Mouse (Mus musculus): ENCODE data around the gene Gm21985.
"Not testable (repeated sequence)": the region's sequence is repeated elsewhere in the genome, so short reads cannot be mapped to it uniquely, and the experiment has no call there.

Gm21985 gene

DNA sequence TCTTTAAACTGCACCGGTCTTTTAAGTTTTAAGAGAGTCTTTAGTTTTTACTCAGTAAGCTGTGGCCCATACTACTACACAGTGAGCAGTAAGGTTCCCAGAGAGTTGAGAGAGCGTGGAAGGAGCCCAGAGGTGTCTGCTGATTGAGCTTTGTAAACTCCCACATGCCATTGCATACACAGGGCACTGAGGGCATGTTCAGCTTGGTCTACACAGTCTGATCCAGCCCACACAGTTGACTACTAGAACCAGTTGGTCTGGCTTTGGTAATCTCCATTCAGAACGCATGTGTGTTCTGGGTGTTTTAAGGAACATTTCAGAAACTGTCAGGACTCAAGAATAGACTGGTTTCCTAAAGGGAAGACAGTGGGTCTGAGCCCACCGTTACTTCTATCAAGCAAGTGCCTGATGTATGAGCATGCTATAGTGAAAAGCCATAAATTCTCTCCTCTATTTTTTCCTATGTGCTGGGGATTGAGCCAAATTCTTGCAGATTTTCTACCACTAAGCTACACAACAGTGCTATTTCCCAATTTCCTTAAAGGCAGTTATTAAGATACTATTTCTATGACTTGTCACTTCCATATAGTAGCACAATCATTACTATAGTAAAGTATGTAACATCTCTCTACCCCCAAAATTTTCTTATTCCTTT, 125.4 kb downstream of the Gm21985 start:
- no peak for DNase-seq (ENCODE audit: low spot score in 2 of 2)

DNA sequence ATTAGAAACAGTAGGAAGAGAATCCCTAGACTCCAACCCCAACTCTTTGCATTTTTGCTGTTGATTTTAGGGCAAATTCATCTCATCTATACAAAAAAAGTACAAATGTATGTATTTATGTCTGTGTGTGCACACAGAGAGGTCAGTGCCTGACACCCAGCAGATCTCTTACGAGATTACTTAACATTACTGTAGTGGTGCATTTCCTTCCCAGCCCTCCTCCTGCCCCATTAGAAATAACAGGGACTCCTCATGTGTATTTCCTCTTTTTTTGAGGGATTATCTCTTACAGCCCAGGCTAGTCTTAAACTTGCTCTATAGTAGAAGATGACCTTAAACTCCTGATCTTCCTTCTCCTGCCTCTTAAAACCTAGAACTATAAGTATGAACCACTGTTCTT, 126.6 kb downstream of the Gm21985 start:
- no peak for DNase-seq (ENCODE audit: low spot score in 2 of 2)

DNA sequence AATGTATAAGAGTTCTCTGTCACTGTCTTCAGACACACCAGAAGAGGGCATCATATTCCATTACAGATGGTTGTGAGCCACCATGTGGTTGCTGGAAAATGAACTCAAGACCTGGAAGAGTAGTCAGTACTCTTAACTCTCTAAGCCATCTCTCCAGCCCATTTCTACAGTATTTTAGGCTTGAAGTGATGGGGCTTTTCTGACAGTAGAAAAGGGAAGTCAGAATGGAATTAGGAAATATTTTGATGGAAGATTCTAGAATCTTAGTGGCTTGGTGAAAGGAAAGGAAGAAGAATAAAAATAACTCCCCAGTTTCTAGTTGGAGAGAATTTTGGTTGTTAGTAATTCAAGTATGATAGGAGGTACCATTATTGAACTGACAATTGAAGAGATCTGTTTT, 127.8 kb downstream of the Gm21985 start:
- no peak for DNase-seq (ENCODE audit: low spot score in 2 of 2)

DNA sequence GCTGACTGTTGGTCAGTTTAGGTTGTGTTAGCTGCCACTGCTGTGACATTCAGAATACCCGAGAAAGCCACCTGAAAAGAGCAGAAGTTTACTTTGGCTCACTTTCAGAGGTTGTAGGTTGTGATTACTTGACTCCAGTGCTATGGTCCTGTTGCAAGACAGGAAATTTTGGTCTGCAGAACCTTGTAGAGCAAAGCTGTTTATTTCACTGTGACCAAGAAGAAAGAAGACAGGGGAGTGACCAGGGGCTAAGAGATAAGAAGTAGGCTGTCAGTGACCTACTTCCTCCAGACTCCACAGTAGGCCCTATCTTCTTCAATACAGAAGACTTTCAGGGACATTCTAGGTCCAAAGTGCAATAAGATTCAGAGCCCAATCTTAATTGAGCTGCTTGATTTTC, 130.5 kb downstream of the Gm21985 start:
- DNase-seq (ENCODE audit: low spot score in 2 of 2) = no peak

DNA sequence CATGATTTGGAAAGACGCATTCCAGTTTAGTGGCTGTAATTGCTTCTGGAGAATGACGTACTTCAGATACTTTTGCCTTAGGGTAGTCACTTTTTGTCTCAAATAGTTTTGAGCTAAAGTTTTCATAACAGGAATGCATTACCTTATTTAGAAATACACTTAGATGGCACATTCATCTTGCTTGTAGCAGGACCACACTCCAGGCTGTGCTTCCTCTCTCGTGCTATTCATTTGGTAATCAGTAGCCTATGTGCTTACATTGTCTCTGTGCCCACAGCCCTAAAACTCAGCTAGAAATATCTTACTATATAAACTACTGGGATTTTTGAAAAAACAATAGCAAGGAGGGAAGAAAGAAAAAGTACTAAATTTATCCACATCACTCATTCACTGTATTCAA, 140.9 kb downstream of the Gm21985 start:
- DNase-seq (ENCODE audit: low spot score in 2 of 2) = no peak

DNA sequence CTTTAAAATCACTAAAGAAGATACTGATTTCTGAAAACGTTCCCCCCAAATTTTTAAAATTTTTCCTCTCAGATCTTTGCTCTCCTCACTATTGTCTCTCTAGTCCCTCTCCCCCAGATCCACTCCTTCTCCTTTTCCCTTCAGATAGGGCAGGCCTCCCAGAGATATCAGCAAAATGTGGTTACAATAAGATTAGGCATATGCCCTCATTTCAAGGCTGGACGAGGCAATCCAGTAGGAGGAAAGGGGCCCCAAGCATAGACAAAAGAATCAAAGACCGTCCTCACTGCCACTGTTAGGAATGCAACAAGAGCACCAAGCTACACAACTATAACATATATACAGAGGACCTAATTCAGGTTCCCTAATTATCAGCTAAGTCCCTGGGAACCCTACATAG, 159.2 kb downstream of the Gm21985 start:
- DNase-seq (ENCODE audit: low spot score in 2 of 2) = no peak

DNA sequence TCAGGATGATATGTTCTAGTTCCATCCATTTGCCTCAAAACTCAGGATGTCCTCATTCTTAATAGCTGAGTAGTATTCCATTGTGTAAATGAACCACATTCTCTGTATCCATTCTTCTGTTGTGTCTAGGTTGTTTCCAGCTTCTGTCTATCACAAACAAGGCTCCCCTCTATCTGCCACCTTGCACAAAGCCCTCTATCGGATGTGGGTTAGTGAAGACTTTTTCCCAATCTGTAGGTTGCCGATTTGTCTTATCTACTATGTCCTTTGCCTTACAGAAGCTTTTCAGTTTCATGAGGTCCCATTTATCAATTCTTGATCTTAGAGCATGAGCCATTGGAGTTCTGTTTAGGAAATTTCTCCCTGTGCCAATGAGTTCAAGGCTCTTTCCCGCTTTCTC, 162.4 kb downstream of the Gm21985 start:
- not testable (repeated sequence) for DNase-seq (ENCODE audit: low spot score in 2 of 2)

DNA sequence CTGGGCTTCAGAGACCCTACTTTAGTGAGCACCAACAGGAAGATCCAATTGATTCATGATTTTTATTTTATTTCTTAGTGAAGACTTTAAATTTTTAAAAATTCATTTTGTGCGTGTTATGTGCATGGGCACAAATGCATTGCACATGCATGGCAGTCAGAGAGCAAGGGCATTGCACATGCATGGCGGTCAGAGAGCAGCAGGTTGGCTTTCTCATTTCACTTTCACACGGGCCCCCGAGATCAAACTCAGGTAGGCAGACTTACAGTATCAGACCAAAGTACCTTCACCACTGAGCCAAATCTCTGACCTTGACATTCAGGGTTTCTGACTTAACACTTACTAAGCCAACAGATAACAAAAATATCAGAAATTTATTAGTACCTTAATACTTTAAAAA, 163.6 kb downstream of the Gm21985 start:
- no peak for DNase-seq (ENCODE audit: low spot score in 2 of 2)

DNA sequence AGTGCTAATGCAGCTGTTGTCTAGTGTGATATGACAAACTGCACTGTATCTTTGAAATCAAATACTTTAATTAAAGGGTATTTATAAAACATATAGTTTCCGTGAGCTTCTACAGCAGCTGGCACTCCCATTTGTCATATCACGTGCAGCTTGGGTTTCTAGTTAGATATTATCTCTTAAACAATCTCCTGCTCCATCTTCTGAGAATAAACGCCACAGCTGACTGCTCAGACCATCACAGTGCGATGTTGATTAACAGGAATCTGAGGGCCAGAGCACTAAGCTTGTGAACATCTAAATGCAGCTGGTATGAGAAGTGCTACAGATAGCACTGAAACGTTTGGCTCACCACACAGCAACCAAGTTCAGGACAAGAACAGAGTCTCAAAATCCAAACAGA, 164.3 kb downstream of the Gm21985 start:
- DNase-seq (ENCODE audit: low spot score in 2 of 2) = no peak

DNA sequence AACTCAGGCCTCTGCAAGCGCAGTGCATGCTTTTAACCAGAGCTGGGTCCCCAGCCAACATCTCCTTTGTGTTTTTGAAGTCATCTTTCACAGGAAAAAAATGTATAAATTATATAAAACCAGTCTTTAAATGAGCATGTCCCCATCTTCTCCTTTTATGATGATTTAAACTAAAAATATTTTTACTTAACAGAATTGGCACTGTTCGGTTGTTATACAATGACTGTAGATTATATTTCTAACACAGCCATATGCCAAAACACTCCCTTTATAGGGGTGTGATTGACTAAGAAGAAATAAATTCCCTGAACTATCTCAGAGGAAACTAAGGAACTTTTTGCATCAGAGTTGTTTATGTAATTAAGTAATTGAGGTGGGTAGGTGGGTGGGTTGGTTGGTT, 166.4 kb downstream of the Gm21985 start:
- DNase-seq (ENCODE audit: low spot score in 2 of 2) = no peak

DNA sequence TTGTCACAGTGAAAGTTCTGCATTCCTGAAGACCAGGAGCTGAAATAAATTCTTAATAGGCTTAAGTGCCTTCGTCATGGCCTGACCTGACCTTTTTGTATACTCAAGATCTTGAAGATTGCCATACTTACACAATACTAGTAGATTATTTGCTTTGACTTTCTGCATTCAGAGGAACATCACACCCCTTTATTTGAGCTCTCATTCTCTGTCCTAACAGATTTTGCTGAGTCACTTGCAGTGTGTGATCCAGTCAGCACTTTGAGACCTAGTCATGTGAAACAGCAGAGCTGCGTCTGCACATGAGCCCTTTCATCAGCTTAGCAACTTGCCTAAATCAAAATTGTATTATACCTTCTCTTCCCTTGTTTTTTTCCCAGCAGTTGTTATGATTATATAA, 167.2 kb downstream of the Gm21985 start:
- DNase-seq (ENCODE audit: low spot score in 2 of 2) = no peak

DNA sequence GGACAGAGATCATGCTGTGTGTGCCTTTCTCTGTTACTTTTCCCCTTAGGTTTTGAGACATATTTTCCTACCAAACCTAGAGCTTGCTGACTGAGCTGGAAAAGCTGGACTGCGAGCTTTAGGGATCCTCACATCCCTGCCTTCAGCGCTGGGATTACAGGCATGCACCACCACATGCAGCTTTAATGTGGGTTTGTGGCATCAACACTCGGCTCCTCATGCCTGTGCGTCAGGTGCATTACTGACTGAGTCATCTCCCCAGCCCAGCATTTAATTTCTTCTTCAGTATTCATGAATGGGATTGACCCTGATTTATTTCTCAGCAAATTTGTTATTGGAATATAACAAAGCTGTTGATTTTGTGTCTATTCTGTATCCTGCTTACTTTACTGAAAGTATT, 170.2 kb downstream of the Gm21985 start:
- DNase-seq (ENCODE audit: low spot score in 2 of 2) = no peak

DNA sequence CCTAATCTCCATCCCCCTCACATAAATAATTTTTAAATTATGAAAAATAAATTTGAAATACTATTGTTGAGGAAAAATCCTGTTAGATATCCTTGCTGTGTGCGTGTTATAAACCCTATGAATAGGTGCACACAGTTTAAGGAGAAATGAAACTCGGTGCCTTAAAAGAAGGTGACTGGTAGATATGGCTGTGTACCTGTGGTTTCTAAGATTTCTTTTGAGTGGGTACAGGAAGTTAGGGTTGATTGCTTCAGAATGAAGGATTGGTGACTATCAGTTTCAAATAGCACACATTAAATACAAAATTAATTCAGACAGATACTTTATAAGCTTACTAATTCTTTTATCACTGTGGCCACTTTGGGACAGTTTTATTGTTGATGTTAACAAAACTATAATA, 171.5 kb downstream of the Gm21985 start:
- DNase-seq (ENCODE audit: low spot score in 2 of 2) = no peak

DNA sequence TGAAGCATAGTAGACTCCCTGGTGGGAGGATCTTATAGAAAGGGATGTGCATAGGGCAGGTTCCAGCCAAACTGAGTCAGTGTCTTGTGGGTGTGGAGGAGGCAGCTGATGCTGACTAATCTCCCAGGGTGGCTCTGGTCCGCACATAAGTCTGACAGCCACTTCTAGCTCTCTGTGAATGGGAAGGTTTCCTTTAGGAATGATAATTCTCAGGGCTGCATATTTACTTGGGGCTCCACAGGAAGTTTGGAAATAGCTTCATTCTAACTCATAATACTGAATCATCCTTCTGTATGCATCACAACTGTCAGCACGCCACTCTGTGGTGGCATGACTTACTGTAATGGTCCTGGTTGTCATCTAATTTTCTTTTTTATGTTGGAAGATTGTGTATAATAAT, 177.4 kb downstream of the Gm21985 start:
- DNase-seq (ENCODE audit: low spot score in 2 of 2) = no peak

DNA sequence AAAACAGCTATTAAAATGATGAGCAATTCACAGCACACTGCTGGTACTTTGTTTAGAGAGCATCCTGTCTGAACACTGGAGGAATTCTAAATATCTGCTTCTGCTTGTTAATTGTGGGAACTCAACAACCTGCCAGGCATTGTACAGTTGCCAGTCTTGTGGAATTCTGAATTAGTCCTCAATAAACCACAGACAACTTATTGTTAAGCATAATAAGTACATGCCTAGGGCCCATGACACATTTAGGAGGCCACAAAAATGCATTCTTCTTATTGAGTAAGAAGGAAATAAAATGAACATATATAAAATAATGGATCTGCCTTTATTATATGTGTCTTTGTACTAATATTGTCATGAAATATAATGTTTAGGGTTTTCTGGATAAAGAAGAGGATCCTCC, 179.4 kb downstream of the Gm21985 start:
- no peak for DNase-seq (ENCODE audit: low spot score in 2 of 2)

DNA sequence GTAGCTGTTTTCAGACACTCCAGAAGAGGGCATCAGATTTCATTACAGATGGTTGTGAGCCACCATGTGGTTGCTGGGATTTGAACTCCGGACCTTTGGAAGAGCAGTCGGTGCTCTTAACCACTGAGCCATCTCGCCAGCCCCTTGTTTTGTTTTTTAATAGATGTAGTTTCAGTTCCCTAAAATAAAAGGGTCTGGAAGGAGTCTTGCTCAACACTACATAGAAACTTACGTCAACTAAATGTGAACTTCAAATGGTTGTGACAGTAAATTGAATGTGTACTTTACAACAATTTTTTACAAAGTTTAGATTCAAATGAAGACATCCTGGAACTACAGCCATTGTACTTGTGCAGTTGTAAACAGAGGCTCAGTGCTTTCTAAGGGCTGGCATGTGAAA, 181.9 kb downstream of the Gm21985 start:
- not testable (repeated sequence) for DNase-seq (ENCODE audit: low spot score in 2 of 2)

DNA sequence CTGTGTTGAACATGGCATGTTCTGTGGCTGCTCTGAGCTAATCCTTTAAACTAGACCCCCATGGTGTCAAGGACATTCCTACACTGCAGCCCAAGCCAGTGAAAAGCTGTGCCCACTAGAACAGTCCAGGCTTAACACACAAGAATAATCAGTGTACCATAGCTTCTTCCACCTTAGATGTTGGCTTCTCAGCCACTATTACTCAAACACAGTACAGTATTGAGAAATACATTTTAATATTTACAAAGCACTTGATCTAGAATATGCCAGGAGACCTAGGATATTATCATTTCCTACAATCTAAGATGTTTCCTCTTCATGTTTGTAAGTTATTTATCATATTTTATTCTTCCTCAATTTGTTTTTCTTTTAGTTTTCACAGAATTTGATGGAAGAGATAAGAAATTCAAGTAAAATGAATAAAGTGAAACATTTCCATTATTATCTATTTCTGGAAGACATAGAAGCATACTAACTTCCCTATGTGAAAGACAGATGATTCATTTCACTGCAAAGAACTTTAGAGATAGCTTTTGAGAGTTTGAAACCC, 182.5 kb downstream of the Gm21985 start:
- DNase-seq (ENCODE audit: low spot score in 2 of 2) = no peak

DNA sequence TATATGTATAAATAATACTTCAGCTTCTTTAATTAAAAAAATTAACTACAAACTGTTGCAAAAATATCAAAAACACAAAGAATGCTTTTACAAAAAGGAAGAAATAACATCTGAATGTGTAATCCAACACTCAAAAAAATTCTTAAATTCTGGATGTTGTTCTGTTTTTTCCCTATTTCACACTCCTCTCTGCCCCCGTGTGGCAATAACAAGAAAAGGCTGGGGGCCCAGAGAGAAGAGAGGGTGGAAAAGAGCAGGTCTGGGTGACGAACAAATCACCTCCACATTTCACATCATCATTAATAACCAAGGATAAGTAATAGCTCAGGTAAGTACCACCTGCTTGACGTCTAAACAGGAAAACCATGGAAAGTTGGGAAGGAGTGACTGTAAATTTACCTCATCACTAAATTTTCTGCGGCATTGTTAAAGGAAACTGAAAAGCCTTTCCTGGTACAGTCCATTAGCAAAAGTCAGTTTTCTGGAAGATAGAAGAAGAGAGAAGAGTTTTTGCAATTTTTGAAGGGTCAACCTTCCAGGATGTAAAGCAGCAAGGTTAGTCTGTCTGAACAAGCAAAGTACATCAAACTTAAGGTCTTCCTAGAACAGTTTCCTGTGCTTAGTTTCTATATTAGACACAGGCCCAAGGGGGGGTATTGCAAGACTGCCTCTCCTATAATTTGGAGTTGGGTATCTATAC, 183.6 kb downstream of the Gm21985 start:
- no peak for DNase-seq (ENCODE audit: low spot score in 2 of 2)

DNA sequence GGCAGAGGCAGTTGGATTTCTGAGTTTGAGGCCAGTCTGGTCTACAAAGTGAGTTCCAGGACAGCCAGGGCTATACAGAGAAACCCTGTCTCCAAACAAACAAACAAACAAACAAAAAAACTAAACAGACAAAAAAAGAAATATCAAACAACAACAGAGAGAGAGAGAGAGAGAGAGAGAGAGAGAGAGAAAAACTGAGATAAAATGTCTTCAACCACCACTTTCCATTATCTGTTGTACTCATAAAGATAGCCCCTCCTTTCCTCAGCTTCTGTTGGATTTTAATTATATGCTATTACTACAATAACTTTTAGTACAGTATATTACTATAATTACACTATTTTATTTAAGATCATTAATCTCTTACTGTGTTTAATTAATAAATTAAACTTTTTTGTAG, 186.4 kb downstream of the Gm21985 start:
- DNase-seq (ENCODE audit: low spot score in 2 of 2) = not testable (repeated sequence)

DNA sequence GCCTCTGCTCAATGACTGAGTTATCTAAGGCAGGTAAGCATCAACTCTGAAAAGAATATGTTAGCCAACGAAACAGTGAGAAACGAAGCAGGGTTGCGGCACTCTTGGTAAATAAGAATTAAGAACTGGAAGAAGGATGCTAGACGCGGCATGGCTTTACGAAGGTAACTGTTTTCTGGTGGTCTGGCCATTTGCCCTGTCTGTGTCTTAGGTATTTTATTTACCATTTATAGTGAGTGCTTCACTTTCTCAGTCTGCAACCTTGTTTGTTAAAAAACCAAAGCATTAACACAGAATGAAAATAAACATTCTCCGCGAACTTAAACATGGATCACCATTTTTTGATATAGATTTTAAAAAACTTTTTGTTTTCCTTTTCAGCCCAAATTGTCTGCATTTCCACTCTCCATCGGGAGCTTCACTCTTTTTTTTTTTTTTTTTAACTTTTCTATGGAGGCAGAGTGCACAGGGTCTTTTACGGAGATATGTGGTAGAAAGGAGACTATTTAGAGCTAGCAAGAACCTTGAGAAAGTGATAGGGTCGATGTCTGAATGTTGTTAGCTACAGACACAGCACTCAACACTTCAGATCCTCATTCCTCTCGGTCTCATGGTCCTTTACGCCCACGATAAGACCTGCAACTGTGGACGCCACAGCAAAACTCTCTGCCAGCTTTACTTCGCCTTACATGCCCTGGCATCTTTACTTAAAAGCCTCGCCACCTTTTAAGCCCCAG, 188.2 kb downstream of the Gm21985 start:
- no peak for DNase-seq (ENCODE audit: low spot score in 2 of 2)

DNA sequence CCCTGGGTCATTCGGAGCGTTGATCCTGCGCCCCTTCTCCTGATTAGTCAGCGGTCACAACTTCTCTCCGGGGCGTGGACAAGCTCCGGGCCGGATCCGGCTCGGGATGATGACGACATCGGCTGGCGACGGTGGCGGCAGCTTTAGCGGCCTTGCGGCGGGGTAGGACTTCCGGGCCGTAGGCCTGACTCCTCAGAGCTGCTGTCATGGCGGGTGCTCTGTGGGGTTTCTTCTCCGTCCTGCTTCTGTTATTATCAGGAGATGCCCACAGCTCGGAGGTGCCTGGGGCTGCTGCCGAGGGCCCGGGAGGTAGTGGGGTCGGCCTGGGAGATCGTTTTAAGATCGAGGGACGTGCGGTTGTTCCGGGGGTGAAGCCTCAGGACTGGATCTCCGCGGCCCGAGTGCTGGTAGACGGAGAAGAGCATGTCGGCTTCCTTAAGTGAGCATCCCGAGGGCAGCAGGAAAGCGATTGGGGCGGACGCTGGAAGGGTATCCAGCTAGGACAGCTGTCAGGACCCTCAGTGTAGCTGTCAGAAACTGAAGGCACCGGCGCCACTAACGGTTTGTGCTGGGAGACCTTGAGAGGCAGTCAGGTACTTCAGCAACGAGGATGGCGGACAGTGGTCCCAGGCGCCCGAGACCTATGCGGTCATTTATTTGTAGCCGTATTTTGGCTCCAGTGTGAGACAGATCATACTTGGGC, 188.9 kb downstream of the Gm21985 start, which contains the start of gene Emc7:
Emc7 (plus strand) TSS at position 136 of the 703 bp plus-strand sequence.
- DNase-seq (ENCODE audit: low spot score in 2 of 2) = peak; percentile 96
